Mouse (Mus musculus) brain, embryonic 14.5 days (tissue): ENCODE data around the gene Alkbh6.

Experiments used
- CTCF ChIP-seq: fragments of 200-500 bp; IDR thresholded peaks from 2 replicates; pipeline ENCODE4 v1.5.1; 2012; ENCODE audit warnings: inconsistent platforms, mild to moderate bottlenecking, moderate library complexity, borderline replicate concordance; ENCODE audit not compliant: insufficient read depth, insufficient read length; ENCODE audit errors: extremely low read depth
- POLR2A ChIP-seq: fragments of 200-500 bp; IDR thresholded peaks from 2 replicates; pipeline ENCODE4 v1.6.1; 2012; ENCODE audit warnings: mild to moderate bottlenecking, inconsistent platforms, borderline replicate concordance; ENCODE audit not compliant: poor library complexity, insufficient read depth, insufficient read length, severe bottlenecking; ENCODE audit errors: extremely low read depth

- no peak for TF ChIP-seq CTCF
- TF ChIP-seq POLR2A = no peak
Observed at GRCm38 (mm10) chr7:30332622-30333259, 24.2 kb downstream of the Alkbh6 start.
